Mouse (Mus musculus) lung, postnatal 0 days (tissue): ENCODE measurements at regions not wholly inside any gene's neighbourhood (a gene's known extent, or its start where the extent isn't known, plus 50 kb on each side); places are given as distances from the start of the nearest gene placed in this dataset.

Experiments
- CTCF ChIP-seq: IDR thresholded peaks from 2 replicates; pipeline ENCODE4 v1.5.1; 2016; ENCODE audit warnings: antibody characterized with exemption, mild to moderate bottlenecking
- EP300 ChIP-seq: IDR thresholded peaks from 2 replicates; pipeline ENCODE4 v1.6.1; 2016; ENCODE audit warnings: antibody characterized with exemption, mild to moderate bottlenecking, control low read depth

- TF ChIP-seq CTCF (no peak), EP300 (no peak)
These were observed 565.1 kb upstream of the Arid1b start for GRCm38 (mm10) chr17:4429036-4429435.
